ENCODE assay signal across 33 mouse cellular contexts in the genomic region with DNA sequence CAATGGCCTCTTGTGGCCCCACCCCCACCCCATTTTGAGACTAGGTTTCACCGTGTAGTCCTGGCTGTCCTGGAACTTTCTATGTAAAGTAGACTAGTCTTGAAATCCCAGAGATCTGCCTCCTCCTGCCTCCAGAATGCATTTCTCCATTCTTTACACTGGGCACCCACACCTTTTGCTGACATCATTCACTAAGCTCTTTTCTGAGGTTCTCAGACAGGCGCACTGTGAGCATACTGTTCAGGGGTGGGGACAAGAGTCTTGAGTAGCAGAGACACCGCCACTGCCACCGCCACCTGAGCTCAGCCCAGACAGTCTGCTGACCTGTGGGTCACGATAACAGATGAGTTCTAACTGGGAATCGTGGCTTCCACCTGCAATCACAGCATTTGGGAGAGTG. TPM values are rescaled to one million over a fixed set of nuclear protein-coding genes. Genes with fewer than 3 reads are reported as not detected.
DNase-seq lines count a peak whose midpoint lies in the region; TF ChIP-seq lines count a peak whose summit lies in the region.
"Had no signal": no experiment of that assay in that cellular context is flagged by ENCODE, and none has a peak within 500 bp of the region (broad histone marks: within the 10 kb centered on the region; RNA-seq: fewer than 3 reads in every experiment).

No protein-coding gene starts in this region.

- no peak for TF ChIP-seq CTCF in left cerebral cortex, adult 2 months (IDR thresholded peaks at IDR 0.05)
- TF ChIP-seq CTCF in brain, embryonic 14.5 days (IDR thresholded peaks at IDR 0.05; ENCODE audit: borderline replicate concordance, extremely low read depth, insufficient read depth, insufficient read length): no peak

- no peak for TF ChIP-seq POLR2A in brain, embryonic 14.5 days (IDR thresholded peaks at IDR 0.05; ENCODE audit: borderline replicate concordance, extremely low read depth, insufficient read depth, insufficient read length, poor library complexity, severe bottlenecking)

- H3K4me3 ChIP-seq in left cerebral cortex, adult 2 months: no peak overlapping the region
- H3K4me3 ChIP-seq: embryonic facial prominence, embryonic 10.5 days; embryonic facial prominence, embryonic 13.5 days; erythroblast, embryonic 14.5 days; forebrain, embryonic 12.5 days; heart, adult 2 months; hindbrain, embryonic 12.5 days; hindbrain, embryonic 15.5 days had no signal

- H3K27ac ChIP-seq in left cerebral cortex, adult 2 months: peak overlapping the region; percentile 50; the same call in 1 of the 2 replicates
- H3K27ac ChIP-seq: embryonic facial prominence, embryonic 10.5 days; embryonic facial prominence, embryonic 13.5 days; forebrain, embryonic 12.5 days; heart, adult 2 months; hindbrain, embryonic 12.5 days; hindbrain, embryonic 15.5 days had no signal

- DNase-seq in left cerebral cortex, adult 2 months (ENCODE audit: extremely low spot score in 1 of 2, low spot score in 2 of 2): no peak
- no peak for DNase-seq in left cerebral cortex, adult 9 months (ENCODE audit: low spot score in 2 of 2)
- DNase-seq in right cerebral cortex, adult 18-20 months: peak; percentile 24
- no peak for DNase-seq in right cerebral cortex, postnatal 14 days
- peak; percentile 6 for DNase-seq in brain, embryonic 14.5 days (ENCODE audit: low read depth)
- DNase-seq in heart, adult 8-10 months (ENCODE audit: low spot score): no peak
- no peak for DNase-seq in cerebellum, adult 9-10 months
- DNase-seq: adrenal gland, adult 8-10 months; adrenal gland, postnatal 25 days; B cell, adult 2 months; cerebellum, adult 11 months; cerebellum, adult 2 months; cerebellum, postnatal 10 days; cerebellum, postnatal 36 days; embryo, embryonic 11 days; gastrocnemius, postnatal 36 days; heart, adult 2 months had no signal

- intact Hi-C loops in left cerebral cortex, adult 2 months (cut with DNase I): loop anchor here (2.0 kb wide), 1 partner anchor 47 kb away; a partner anchor contains a TSS

RNA-seq across cellular contexts. Expression of a gene that starts 1.2 kb away (rescaled TPM):
- 1 to 10 TPM; 4.9 to 5.5 TPM for total RNA-seq in left cerebral cortex, adult 2 months (2021)
- polyA plus RNA-seq in brain, embryonic 14.5 days (2012; rRNA removed): 5.2 and 6.3 TPM in 2 replicates
- under 1 TPM; 0.25 to 0.41 (median 0.39) TPM for total RNA-seq in heart, adult 8-10 months (2022)

RNA-seq across cellular contexts. Expression of a gene that starts 9.4 kb away (rescaled TPM):
- total RNA-seq in left cerebral cortex, adult 2 months (2021): not detected
- 0.04 and 0.05 TPM in 2 replicates for polyA plus RNA-seq in brain, embryonic 14.5 days (2012; rRNA removed)
- total RNA-seq in heart, adult 8-10 months (2022): under 1 TPM in 2 of 4 experiments, not detected in 2; 0.31 to 0.47 TPM
- total RNA-seq: adrenal gland, adult 8-10 months; adrenal gland, postnatal 25 days; CH12.LX; gastrocnemius, adult 8-10 months; gastrocnemius, postnatal 36 days; granulocyte monocyte progenitor cell, adult 5-6 weeks; heart, adult 2 months; hematopoietic stem cell, adult 5-6 weeks; MEL had no signal
- polyA plus RNA-seq: activated CD4-positive, CD25-positive, alpha-beta regulatory T cell, adult 4 months; cerebellum, adult 2 months; embryonic facial prominence, embryonic 10.5 days; embryonic facial prominence, embryonic 13.5 days; erythroblast, embryonic 14.5 days; forebrain, embryonic 12.5 days; forebrain, embryonic 16.5 days; frontal cortex, adult 2 months; heart, embryonic 11.5 days; heart, embryonic 14.5 days; hindbrain, embryonic 12.5 days; hindbrain, embryonic 15.5 days had no signal

RNA-seq across cellular contexts. Expression of a gene that starts 14.7 kb away (rescaled TPM):
- 1 to 10 TPM; 4.6 to 5.5 TPM for total RNA-seq in left cerebral cortex, adult 2 months (2021)
- polyA plus RNA-seq in brain, embryonic 14.5 days (2012; rRNA removed): 3.1 and 4.4 TPM in 2 replicates
- 10 to 100 TPM; 10.7 to 12.5 (median 11.4) TPM for total RNA-seq in heart, adult 8-10 months (2022)

RNA-seq across cellular contexts. Expression of a gene that starts 16.5 kb away (rescaled TPM):
- 10 to 100 TPM; 69.9 to 73.6 TPM for total RNA-seq in left cerebral cortex, adult 2 months (2021)
- polyA plus RNA-seq in brain, embryonic 14.5 days (2012; rRNA removed): 132 and 164 TPM in 2 replicates
- total RNA-seq in heart, adult 8-10 months (2022): 10 to 100 TPM; 75.1 to 88.4 (median 78.0) TPM

RNA-seq across cellular contexts. Expression of a gene that starts 33.7 kb away (rescaled TPM):
- 10 to 100 TPM; 31.1 to 33.9 TPM for total RNA-seq in left cerebral cortex, adult 2 months (2021)
- 53.8 and 55.0 TPM in 2 replicates for polyA plus RNA-seq in brain, embryonic 14.5 days (2012; rRNA removed)
- total RNA-seq in heart, adult 8-10 months (2022): 10 to 100 TPM; 52.5 to 63.2 (median 55.3) TPM

Comparison
In these comparisons a context has a peak if more than half of its experiments do, and no peak if none do; other contexts are left out.
1. DNase-seq: peak in right cerebral cortex, adult 18-20 months (single experiment) and brain, embryonic 14.5 days (single experiment); none in left cerebral cortex, adult 2 months (0 of 2), left cerebral cortex, adult 9 months (0 of 2), right cerebral cortex, postnatal 14 days (single experiment), heart, adult 8-10 months (single experiment) and cerebellum, adult 9-10 months (single experiment).
2. RNA of a gene that starts 1.2 kb away (total RNA-seq): 4.9 to 5.5 TPM in left cerebral cortex, adult 2 months; 0.25 to 0.41 TPM in heart, adult 8-10 months; every median in the first group is over 4 times any median in the second.